Mouse (Mus musculus): ENCODE measurements around the gene Fam222a.

Fam222a gene

GRCm38 (mm10) chr5:114653656-114654437, 86.0 kb downstream of the Fam222a start:
- DNase-seq (ENCODE audit: low read depth, low spot score) = no peak

DNA sequence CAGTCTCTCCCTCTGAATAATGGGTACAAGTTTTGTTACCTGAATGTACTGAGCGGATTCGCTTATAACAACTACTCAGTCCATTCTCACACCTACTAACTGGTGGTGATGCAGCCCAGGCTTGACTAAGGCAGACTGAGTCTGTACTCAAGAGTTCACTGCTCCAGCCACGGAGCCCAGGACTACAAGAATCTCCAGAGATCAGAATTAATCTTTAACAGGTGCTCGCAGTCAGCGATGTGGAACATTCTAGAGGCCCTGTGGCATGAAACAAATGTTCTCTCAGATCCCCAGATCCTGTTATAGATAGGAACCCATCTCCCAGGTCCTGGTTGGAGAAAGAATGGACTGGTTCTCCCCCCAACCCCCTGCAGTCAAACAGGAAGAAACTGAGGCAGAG, 87.9 kb downstream of the Fam222a start:
- no peak for DNase-seq (ENCODE audit: low read depth, low spot score)

DNA sequence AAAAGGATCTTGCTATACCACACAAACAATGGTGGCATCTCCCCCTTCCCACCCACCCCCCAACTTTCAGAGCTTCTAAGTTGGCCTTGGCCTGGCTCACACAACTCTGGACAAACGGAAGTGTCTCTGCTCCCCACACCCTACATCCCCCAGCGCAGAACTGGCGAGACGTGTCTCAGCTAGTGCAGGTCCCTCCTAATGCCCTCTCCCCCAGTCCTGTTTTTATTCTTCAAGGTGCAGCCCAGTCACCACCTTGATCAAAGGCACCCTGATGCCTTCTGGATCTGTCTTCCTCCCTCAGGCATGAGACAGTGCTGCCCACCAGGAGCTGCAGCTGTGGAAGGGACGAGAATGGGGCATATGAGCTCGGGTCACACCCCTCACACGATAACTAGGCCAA, 88.5 kb downstream of the Fam222a start:
- DNase-seq (ENCODE audit: low read depth, low spot score) = no peak

DNA sequence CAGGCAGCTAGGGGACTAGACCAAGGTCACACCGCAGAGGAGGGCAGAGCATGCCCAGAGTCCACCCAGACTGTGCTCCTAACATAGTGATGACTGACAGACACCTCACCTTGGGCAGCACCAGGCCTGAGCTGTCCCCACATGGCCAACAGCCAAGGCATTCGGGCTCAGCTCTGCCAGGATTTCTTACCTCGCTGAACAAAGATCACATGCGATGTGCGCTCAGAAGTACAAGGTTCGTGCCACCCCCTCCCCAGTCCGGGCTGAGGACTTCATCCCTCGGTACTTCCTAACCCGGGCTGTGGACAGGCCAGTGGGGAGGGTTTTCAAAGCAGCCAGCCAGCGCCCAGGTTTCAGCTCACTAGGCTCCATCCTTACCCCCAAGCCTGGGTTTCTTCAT, 89.6 kb downstream of the Fam222a start:
- DNase-seq (ENCODE audit: low read depth, low spot score) = no peak

- no peak for DNase-seq (ENCODE audit: low read depth, low spot score)
These were observed 90.4 kb downstream of the Fam222a start, which contains the start of gene Trpv4 for GRCm38 (mm10) chr5:114658255-114658654. Trpv4 (minus strand) TSS chr5:114658421.

- no peak for DNase-seq (ENCODE audit: low read depth, low spot score)
These were observed 93.2 kb downstream of the Fam222a start for GRCm38 (mm10) chr5:114661029-114661428.
